Mouse (Mus musculus): Measurements from ENCODE around the gene Pcsk1.

Pcsk1 gene

GRCm38 (mm10) chr13:75089721-75090410 is at the start of gene Pcsk1:
Gene Pcsk1, plus strand, starts transcription at chr13:75089826.
- DNase-seq = no peak

GRCm38 (mm10) chr13:75058818-75059217 is 30.8 kb upstream of the Pcsk1 start:
- DNase-seq = no peak

DNA sequence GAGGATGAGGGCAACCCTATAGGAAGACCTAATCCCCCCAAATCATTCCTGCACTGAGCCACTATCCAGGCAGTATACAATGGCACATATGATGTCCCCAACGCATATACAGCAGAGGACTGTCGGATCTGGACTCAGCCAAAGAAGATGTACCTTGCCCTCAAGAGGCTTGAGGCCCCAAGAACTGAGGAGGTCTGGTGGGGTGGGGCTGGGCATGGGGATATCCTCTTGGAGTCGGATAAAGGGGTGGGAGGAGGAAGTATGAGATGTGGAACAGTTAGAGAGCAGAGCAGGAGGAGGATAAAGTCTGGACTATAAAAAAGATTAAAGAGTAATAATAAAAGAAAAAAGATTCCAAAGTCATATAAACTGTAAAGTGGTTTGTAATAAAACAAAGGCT is 25.7 kb upstream of the Pcsk1 start:
- DNase-seq = no peak

DNA sequence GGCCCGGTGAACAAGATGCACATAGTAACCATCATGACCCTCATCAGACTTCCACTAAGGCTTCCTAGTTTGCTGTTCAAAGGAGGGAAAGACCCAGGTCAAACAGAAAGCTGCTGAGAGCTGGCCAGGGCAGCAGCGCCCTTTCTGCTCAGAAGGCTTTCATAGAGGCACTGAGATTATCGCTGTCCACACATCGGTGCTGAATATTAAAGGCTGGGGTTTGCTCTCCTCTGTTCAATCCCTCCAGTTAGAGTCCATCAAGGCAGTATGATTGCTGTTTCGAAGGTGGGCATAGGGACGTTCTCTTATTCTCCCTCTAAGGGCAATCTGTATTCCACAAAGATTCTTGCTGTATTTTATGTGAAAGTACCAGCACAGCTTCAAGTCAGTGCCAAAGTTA is 1.0 kb upstream of the Pcsk1 start:
- no peak for DNase-seq

DNA sequence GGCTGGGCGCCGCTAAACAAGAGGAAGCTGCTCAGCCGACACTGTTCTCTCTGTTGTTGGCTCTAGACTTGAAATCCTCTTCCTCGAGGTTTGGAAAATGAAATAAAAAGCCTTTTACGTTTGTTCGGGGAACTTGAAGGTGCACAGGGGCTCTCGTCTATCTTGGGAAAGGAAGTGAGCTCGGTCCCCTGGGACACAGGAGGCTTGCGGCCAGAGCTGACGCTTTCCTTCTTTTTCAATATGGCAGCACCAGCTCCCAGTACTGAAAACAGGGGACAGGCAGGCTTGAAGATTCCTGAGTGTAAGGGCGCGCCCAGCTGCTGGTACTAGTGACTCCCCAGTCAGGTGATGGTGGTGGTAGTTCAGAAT is 769 bp downstream of the Pcsk1 start:
- no peak for DNase-seq

DNA sequence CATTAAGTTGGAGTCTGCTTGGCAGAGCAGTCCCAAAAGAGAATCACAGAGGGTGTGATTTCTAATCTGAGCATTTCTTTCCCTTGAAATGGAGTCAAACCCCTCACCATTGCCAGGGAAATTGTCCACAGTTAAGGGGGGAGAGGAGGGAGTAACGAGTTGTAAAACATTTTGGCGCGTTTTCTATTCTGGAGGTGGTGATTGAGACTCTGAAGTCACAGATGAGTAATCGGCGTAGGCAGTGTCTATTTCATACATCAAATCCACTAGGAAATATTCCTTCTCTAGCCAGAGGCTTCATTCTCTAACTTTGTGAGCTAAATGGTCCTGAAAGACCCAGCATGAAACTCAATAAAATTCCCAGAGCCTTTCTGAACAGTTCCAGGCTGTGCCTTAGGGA is 1.4 kb downstream of the Pcsk1 start:
- no peak for DNase-seq

DNA sequence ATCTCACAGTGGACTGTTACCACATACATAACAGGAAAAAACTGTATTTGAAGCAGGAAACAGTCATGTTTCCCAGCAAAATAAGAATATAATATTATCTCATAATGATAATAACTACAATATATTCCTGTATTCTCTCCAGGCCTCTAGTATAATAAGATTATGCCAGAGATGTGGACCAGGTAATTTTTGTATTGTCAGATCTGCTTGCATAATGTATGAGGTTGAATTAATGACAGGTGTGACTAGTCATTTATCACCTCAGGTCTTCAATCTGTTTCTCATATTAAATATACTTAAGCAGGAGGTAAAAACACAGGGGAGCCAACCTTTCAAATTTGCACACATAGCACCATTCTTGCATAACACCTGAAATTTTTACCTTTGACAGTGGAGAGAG is 5.9 kb downstream of the Pcsk1 start:
- no peak for DNase-seq

DNA sequence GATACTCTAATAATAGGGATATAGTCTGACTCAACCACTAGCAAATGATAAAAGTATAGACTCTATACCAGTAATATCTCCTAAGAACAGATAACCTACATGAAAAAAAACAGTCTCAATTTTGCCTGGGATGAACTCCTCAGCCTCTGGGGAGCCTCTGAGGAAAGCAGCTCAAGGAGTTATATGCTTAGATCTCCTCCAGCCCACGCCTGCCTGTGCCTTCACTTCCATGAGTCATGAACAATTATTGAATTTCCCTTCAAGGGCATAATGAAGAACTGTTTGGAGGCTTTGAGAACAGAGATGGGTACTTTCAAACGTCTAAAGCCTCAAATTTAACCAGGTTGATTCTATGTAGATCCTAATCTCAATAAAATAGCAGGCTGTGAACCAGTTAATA is 23.5 kb downstream of the Pcsk1 start:
- no peak for DNase-seq

GRCm38 (mm10) chr13:75114007-75114424 is 24.4 kb downstream of the Pcsk1 start:
- no peak for DNase-seq

- DNase-seq = no peak
These were observed 25.2 kb downstream of the Pcsk1 start for GRCm38 (mm10) chr13:75114838-75115237.

GRCm38 (mm10) chr13:75135833-75136232 is 46.2 kb downstream of the Pcsk1 start:
- DNase-seq = no peak

DNA sequence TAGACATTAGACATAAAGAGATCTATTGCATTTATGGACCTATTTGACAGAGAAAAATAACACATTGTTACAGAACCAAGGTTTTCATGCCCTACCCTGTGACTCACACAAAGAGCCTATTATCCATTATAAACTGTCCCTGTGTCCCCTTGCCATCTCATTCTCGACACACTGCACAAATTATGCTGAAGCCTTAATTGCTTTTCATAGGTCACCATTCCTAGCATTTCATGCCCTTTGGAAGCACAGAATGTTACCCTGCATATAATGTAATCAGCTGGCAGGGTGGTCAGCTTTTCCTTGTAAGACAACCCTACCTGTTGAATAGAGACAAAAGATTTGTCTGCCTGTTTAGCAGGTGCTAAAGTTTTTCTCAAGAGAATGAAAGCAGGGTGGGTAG is 71.0 kb downstream of the Pcsk1 start:
- DNase-seq = no peak

- no peak for DNase-seq
These were observed 73.8 kb downstream of the Pcsk1 start for GRCm38 (mm10) chr13:75163408-75163807.
